Mouse (Mus musculus) liver, embryonic 12.5 days (tissue): ENCODE data around the gene Iqsec1. TPM values are rescaled to one million over a fixed set of nuclear protein-coding genes. Genes with fewer than 3 reads are reported as not detected.
A peak's percentile ranks its signal among the peaks of the same experiment; 100 is the strongest.

ENCODE experiments used
- ATAC-seq: fragments of 200-750 bp; cut with Nextera tagmentation; 2 replicates; pipeline ENCODE4 v1.8.0; 2017; ENCODE audit warnings: moderate number of reproducible peaks, mild to moderate bottlenecking, moderate library complexity
- H3K27ac ChIP-seq: fragments of 300-500 bp; sonication (generic); 2 replicates; pipeline ENCODE4 v1.5.1; 2016; ENCODE audit warnings: mild to moderate bottlenecking
- H3K27me3 ChIP-seq: fragments of 300-500 bp; sonication (generic); replicated peaks from 2 replicates; pipeline ENCODE4 v1.6.1; 2016; ENCODE audit warnings: mild to moderate bottlenecking, moderate library complexity
- H3K36me3 ChIP-seq: fragments of 300-500 bp; sonication (generic); 2 replicates; pipeline ENCODE4 v1.6.1; 2016; ENCODE audit warnings: mild to moderate bottlenecking, moderate library complexity
- H3K4me1 ChIP-seq: fragments of 300-500 bp; sonication (generic); 2 replicates; pipeline ENCODE4 v1.6.1; 2016
- H3K4me2 ChIP-seq: fragments of 300-500 bp; sonication (generic); 2 replicates; pipeline ENCODE4 v1.6.1; 2016; ENCODE audit warnings: mild to moderate bottlenecking, moderate library complexity
- H3K4me3 ChIP-seq: fragments of 300-500 bp; sonication (generic); 2 replicates; pipeline ENCODE4 v1.5.1; 2016; ENCODE audit warnings: mild to moderate bottlenecking, moderate library complexity
- H3K9ac ChIP-seq: fragments of 300-500 bp; sonication (generic); 2 replicates; pipeline ENCODE4 v1.6.1; 2016; ENCODE audit warnings: mild to moderate bottlenecking, moderate library complexity
- H3K9me3 ChIP-seq: fragments of 300-500 bp; sonication (generic); replicated peaks from 2 replicates; pipeline ENCODE4 v1.6.1; 2016; ENCODE audit warnings: mild to moderate bottlenecking, moderate library complexity
- WGBS: fragments of 180-500 bp; shearing (Covaris S2); methylation state at CpG from one replicate; pipeline ENCODE4 v1.1.7; 2016; ENCODE audit not compliant: insufficient replicate concordance; 5-methylcytosine and 5-hydroxymethylcytosine counted together
- polyA plus RNA-seq: library from polyadenylated mRNA; unstranded; fragments of >200 nt; fragmentation: Nextera tagmentation; extraction: Ambion mirVana; gene quantifications from 2 replicates; pipeline ENCODE4 v1.2.1, GENCODE M21; 2016

Iqsec1 gene
- polyA plus RNA-seq, 1 experiment from 2014 or later = 3.9 TPM

GRCm38 (mm10) chr6:90745401-90746198 is 242.9 kb downstream of the Iqsec1 start:
- Histone ChIP-seq H3K27me3 (no peaks in the 10 kb centered on the region), H3K4me3 (no peak overlapping the region), H3K36me3 (no peaks in the 10 kb centered on the region), H3K9ac (no peak overlapping the region), H3K4me1 (peaks cover 58% of the 10 kb centered on the region), H3K4me2 (no peak overlapping the region), H3K27ac (no peak overlapping the region), H3K9me3 (no peaks in the 10 kb centered on the region)
- 38% methylated on average over 3 of the region's 3 CpGs for WGBS
- ATAC-seq = no peak

- ATAC-seq = no peak
- 57% methylated on average over 1 of the region's 1 CpGs for WGBS
- H3K4me1 ChIP-seq = peaks cover 38% of the 10 kb centered on the region
These were observed 246.0 kb downstream of the Iqsec1 start for GRCm38 (mm10) chr6:90742453-90742852.

GRCm38 (mm10) chr6:90741717-90742116 is 246.8 kb downstream of the Iqsec1 start:
- peaks cover 10% of the 10 kb centered on the region for H3K27me3 ChIP-seq
- H3K9me3 ChIP-seq = no peaks in the 10 kb centered on the region
- 0 out of 2 replicates have a peak overlapping the region, but pooled peaks have one; percentile 27 for H3K9ac ChIP-seq
- H3K4me2 ChIP-seq = no peak overlapping the region
- ATAC-seq = no peak
- H3K36me3 ChIP-seq = no peaks in the 10 kb centered on the region
- WGBS = 79% methylated on average over 5 of the region's 5 CpGs
- no peak overlapping the region for H3K27ac ChIP-seq
- no peak overlapping the region for H3K4me3 ChIP-seq
- peaks cover 44% of the 10 kb centered on the region for H3K4me1 ChIP-seq

More at GRCm38 (mm10) chr6:90742453-90742852, 246.0 kb downstream of the Iqsec1 start:
- Histone ChIP-seq H3K36me3 (no peaks in the 10 kb centered on the region), H3K4me3 (no peak overlapping the region), H3K4me2 (no peak overlapping the region), H3K9ac (no peak overlapping the region), H3K27ac (no peak overlapping the region), H3K27me3 (peaks cover 3% of the 10 kb centered on the region; the same call in 1 of the 2 replicates), H3K9me3 (no peaks in the 10 kb centered on the region)

GRCm38 (mm10) chr6:90741056-90741420 is 247.4 kb downstream of the Iqsec1 start:
- Histone ChIP-seq H3K36me3 (no peaks in the 10 kb centered on the region), H3K9me3 (no peaks in the 10 kb centered on the region), H3K4me2 (peak overlapping the region; percentile 6; the same call in 1 of the 2 replicates), H3K9ac (no peak overlapping the region), H3K27me3 (peaks cover 17% of the 10 kb centered on the region), H3K27ac (peak overlapping the region; percentile 18; the same call in 1 of the 2 replicates), H3K4me1 (peaks cover 44% of the 10 kb centered on the region), H3K4me3 (no peak overlapping the region)
- 41% methylated on average over 4 of the region's 4 CpGs for WGBS
- ATAC-seq = peak; percentile 57

GRCm38 (mm10) chr6:90740348-90741055 is 248.0 kb downstream of the Iqsec1 start:
- Histone ChIP-seq H3K4me1 (peaks cover 43% of the 10 kb centered on the region), H3K4me3 (no peak overlapping the region), H3K27me3 (peaks cover 22% of the 10 kb centered on the region), H3K9ac (no peak overlapping the region), H3K27ac (peak overlapping the region; percentile 18; the same call in 1 of the 2 replicates), H3K4me2 (peak overlapping the region; percentile 6; the same call in 1 of the 2 replicates), H3K36me3 (no peaks in the 10 kb centered on the region), H3K9me3 (no peaks in the 10 kb centered on the region)
- ATAC-seq = peak; percentile 22
- WGBS = 33% methylated on average over 4 of the region's 4 CpGs

- H3K4me1 ChIP-seq = peaks cover 39% of the 10 kb centered on the region
- H3K27ac ChIP-seq = no peak overlapping the region
- H3K9ac ChIP-seq = no peak overlapping the region; the same call in 1 of the 2 replicates
- peak overlapping the region; percentile 98 for H3K4me2 ChIP-seq
- H3K4me3 ChIP-seq = peak overlapping the region; percentile 75
- no peaks in the 10 kb centered on the region for H3K36me3 ChIP-seq
- peak; percentile 62 for ATAC-seq
- 1% methylated on average over 12 of the region's 12 CpGs for WGBS
- H3K27me3 ChIP-seq = peaks cover 52% of the 10 kb centered on the region
- H3K9me3 ChIP-seq = no peaks in the 10 kb centered on the region
These were observed 251.1 kb downstream of the Iqsec1 start for GRCm38 (mm10) chr6:90737376-90737775.

- H3K27me3 ChIP-seq = peaks cover 52% of the 10 kb centered on the region
- no peaks in the 10 kb centered on the region for H3K9me3 ChIP-seq
- H3K4me3 ChIP-seq = peak overlapping the region; percentile 75
- peak overlapping the region; percentile 98 for H3K4me2 ChIP-seq
- 2% methylated on average over 51 of the region's 52 CpGs for WGBS
- peaks cover 38% of the 10 kb centered on the region for H3K4me1 ChIP-seq
- peak; percentile 58; the same call in 1 of the 2 replicates for ATAC-seq
- no peaks in the 10 kb centered on the region for H3K36me3 ChIP-seq
- H3K27ac ChIP-seq = no peak overlapping the region
- H3K9ac ChIP-seq = peak overlapping the region; percentile 68
These were observed 251.7 kb downstream of the Iqsec1 start for GRCm38 (mm10) chr6:90736691-90737245.

GRCm38 (mm10) chr6:90736074-90736672 is 252.3 kb downstream of the Iqsec1 start:
- ATAC-seq = peak; percentile 37; the same call in 1 of the 2 replicates
- peaks cover 54% of the 10 kb centered on the region for H3K27me3 ChIP-seq

GRCm38 (mm10) chr6:90735396-90736036 is 253.0 kb downstream of the Iqsec1 start:
- Histone ChIP-seq H3K4me3 (peak overlapping the region; percentile 75), H3K27me3 (peaks cover 57% of the 10 kb centered on the region), H3K9me3 (no peaks in the 10 kb centered on the region), H3K27ac (no peak overlapping the region), H3K4me2 (peak overlapping the region; percentile 98), H3K4me1 (peaks cover 32% of the 10 kb centered on the region), H3K9ac (peak overlapping the region; percentile 68; the same call in 1 of the 2 replicates), H3K36me3 (no peaks in the 10 kb centered on the region)
- no peak for ATAC-seq
- 33% methylated on average over 4 of the region's 4 CpGs for WGBS

More at GRCm38 (mm10) chr6:90736074-90736672, 252.3 kb downstream of the Iqsec1 start:
- no peaks in the 10 kb centered on the region for H3K36me3 ChIP-seq
- peaks cover 35% of the 10 kb centered on the region for H3K4me1 ChIP-seq
- under 1% methylated on average over 61 of the region's 69 CpGs for WGBS
- H3K27ac ChIP-seq = no peak overlapping the region
- no peaks in the 10 kb centered on the region for H3K9me3 ChIP-seq
- peak overlapping the region; percentile 98 for H3K4me2 ChIP-seq
- peak overlapping the region; percentile 68 for H3K9ac ChIP-seq
- peak overlapping the region; percentile 75 for H3K4me3 ChIP-seq

- Histone ChIP-seq H3K4me1 (peaks cover 27% of the 10 kb centered on the region), H3K36me3 (no peaks in the 10 kb centered on the region), H3K27me3 (peaks cover 57% of the 10 kb centered on the region), H3K27ac (no peak overlapping the region), H3K9me3 (no peaks in the 10 kb centered on the region), H3K9ac (no peak overlapping the region), H3K4me2 (no peak overlapping the region), H3K4me3 (no peak overlapping the region)
- ATAC-seq = no peak
These were observed 253.7 kb downstream of the Iqsec1 start for GRCm38 (mm10) chr6:90734806-90735205.

- Histone ChIP-seq H3K9ac (no peak overlapping the region), H3K4me3 (no peak overlapping the region), H3K4me2 (no peak overlapping the region), H3K27ac (no peak overlapping the region), H3K36me3 (no peaks in the 10 kb centered on the region), H3K27me3 (peaks cover 43% of the 10 kb centered on the region), H3K4me1 (peaks cover 19% of the 10 kb centered on the region), H3K9me3 (no peaks in the 10 kb centered on the region)
- WGBS = 12% methylated on average over 4 of the region's 4 CpGs
- ATAC-seq = no peak
These were observed 257.2 kb downstream of the Iqsec1 start for GRCm38 (mm10) chr6:90731327-90731726.
